Comparison of ENCODE assay signal across 12 mouse cellular contexts in genomic region chr11:36228196-36228595, GRCm38 (mm10).
"Had no signal": no experiment of that assay in that cellular context is flagged by ENCODE, and none has a peak within 500 bp of the region (broad histone marks: within the 10 kb centered on the region; RNA-seq: fewer than 3 reads in every experiment).

No protein-coding gene starts in this region.

- H3K27me3 ChIP-seq: liver, embryonic 13.5 days; midbrain, embryonic 15.5 days had no signal

- H3K27ac ChIP-seq: kidney, postnatal 0 days; liver, embryonic 13.5 days; midbrain, embryonic 15.5 days had no signal

- H3K4me3 ChIP-seq: liver, embryonic 13.5 days; midbrain, embryonic 15.5 days had no signal

- H3K4me2 ChIP-seq: liver, embryonic 13.5 days; midbrain, embryonic 15.5 days had no signal

- H3K4me1 ChIP-seq: liver, embryonic 13.5 days had no signal

- DNase-seq: kidney, adult 2 months; kidney, postnatal 25 days; liver, embryonic 13.5 days; lung, adult 2 months; lung, postnatal 14 days; lung, postnatal 4 days; thymus, adult 2 months; thymus, postnatal 14 days; thymus, postnatal 4 days had no signal

- H3K9ac ChIP-seq: liver, embryonic 13.5 days; midbrain, embryonic 15.5 days had no signal

- H3K9me3 ChIP-seq: liver, embryonic 13.5 days; midbrain, embryonic 15.5 days had no signal

- ATAC-seq: intestine, postnatal 0 days; midbrain, embryonic 15.5 days had no signal

- H3K36me3 ChIP-seq: liver, embryonic 13.5 days; midbrain, embryonic 15.5 days had no signal
